Mouse (Mus musculus) gastrocnemius, postnatal 14 days (tissue): Measurements from ENCODE around the gene Mkks. TPM values are rescaled to one million over a fixed set of nuclear protein-coding genes. Genes with fewer than 3 reads are reported as not detected.
"Not testable (repeated sequence)": the region's sequence is repeated elsewhere in the genome, so short reads cannot be mapped to it uniquely, and the experiment has no call there.

Experiments used
- DNase-seq: peaks from one replicate; pipeline ENCODE4 v3.0.0; 2021; ENCODE audit warnings: mixed read lengths
- intact Hi-C: fragments of 180-260 bp; cut with DNase I; formaldehyde crosslinking; loops from one replicate; pipeline ENCODE4 v1.15.1; 2025; ENCODE audit warnings: low total_unique reads
- long read RNA-seq, 2 experiments: library from polyadenylated mRNA; stranded (forward); transcript quantifications; one replicate each; pipeline ENCODE4 v2.0.0; 2021
- total RNA-seq, 2 experiments: library from RNA; stranded (reverse); gene quantifications; 2 replicates each; pipeline ENCODE4 v1.2.3; 2021

Mkks gene
- 10 to 100 TPM; 16.2 to 23.4 TPM for total RNA-seq
- long read RNA-seq, experiment 1, transcript Mkks-202 (6 exons, 3,178 nt) = major isoform, 7 of 10 reads
- long read RNA-seq, experiment 1, partial matches to known transcripts = 3 of 10 reads
- long read RNA-seq, experiment 1, other reads (novel, unspliced or antisense) = 0 of 10 reads
- long read RNA-seq, experiment 2, transcript Mkks-202 (6 exons, 3,178 nt) = major isoform, 13 of 18 reads
- long read RNA-seq, experiment 2, partial matches to known transcripts = 1 of 18 reads
- long read RNA-seq, experiment 2, other reads (novel, unspliced or antisense) = 4 of 18 reads

GRCm38 (mm10) chr2:136891068-136891950 is at the start of gene Mkks, which contains the start of the genes Slx4ip and AL731706.1:
Mkks (minus strand) TSS chr2:136891389.
Slx4ip (plus strand) TSS chr2:136891218.
AL731706.1 (minus strand) TSS chr2:136891389.
- peak; percentile 98 for DNase-seq
- intact Hi-C loops = no loop called here

GRCm38 (mm10) chr2:136938249-136938648 is 47.1 kb upstream of the Mkks start:
- intact Hi-C loops = no loop called here
- no peak for DNase-seq

- no peak for DNase-seq
- intact Hi-C loops = no loop called here
Observed at GRCm38 (mm10) chr2:136936391-136937288, 45.5 kb upstream of the Mkks start.

- intact Hi-C loops = no loop called here
- no peak for DNase-seq
Observed at GRCm38 (mm10) chr2:136921003-136921408, 29.8 kb upstream of the Mkks start.

GRCm38 (mm10) chr2:136920257-136920993 is 29.2 kb upstream of the Mkks start:
- intact Hi-C loops = no loop called here

GRCm38 (mm10) chr2:136919433-136919832 is 28.2 kb upstream of the Mkks start:
- DNase-seq = no peak
- intact Hi-C loops = loop anchor here (5.0 to 10.0 kb wide), 3 partner anchors 175 to 1023 kb away; no protein-coding TSS in a partner anchor

More at GRCm38 (mm10) chr2:136920257-136920993, 29.2 kb upstream of the Mkks start:
- DNase-seq = no peak

- DNase-seq = no peak
- intact Hi-C loops = loop anchor here (10.0 kb wide), 2 partner anchors 180 to 820 kb away; no protein-coding TSS in a partner anchor
Observed at GRCm38 (mm10) chr2:136914334-136914902, 23.2 kb upstream of the Mkks start.

- intact Hi-C loops = loop anchor here (10.0 kb wide), 2 partner anchors 182 to 822 kb away; no protein-coding TSS in a partner anchor
- no peak for DNase-seq
Observed at GRCm38 (mm10) chr2:136913021-136913420, 21.8 kb upstream of the Mkks start.

GRCm38 (mm10) chr2:136911958-136912411 is 20.8 kb upstream of the Mkks start:
- DNase-seq = no peak
- intact Hi-C loops = loop anchor here (10.0 kb wide), 2 partner anchors 183 to 823 kb away; no protein-coding TSS in a partner anchor

GRCm38 (mm10) chr2:136909298-136909697 is 18.1 kb upstream of the Mkks start:
- DNase-seq = no peak
- intact Hi-C loops = no loop called here

GRCm38 (mm10) chr2:136908596-136908995 is 17.4 kb upstream of the Mkks start:
- intact Hi-C loops = no loop called here
- no peak for DNase-seq

GRCm38 (mm10) chr2:136896131-136896530 is 4.9 kb upstream of the Mkks start:
- intact Hi-C loops = no loop called here
- DNase-seq = no peak

GRCm38 (mm10) chr2:136894494-136894893 is 3.3 kb upstream of the Mkks start:
- DNase-seq = no peak
- intact Hi-C loops = no loop called here

- intact Hi-C loops = no loop called here
Observed at GRCm38 (mm10) chr2:136891951-136892371, 772 bp upstream of the Mkks start.

GRCm38 (mm10) chr2:136890716-136891067 is 497 bp downstream of the Mkks start:
- DNase-seq, intact Hi-C loops: not testable (repeated sequence)

More at GRCm38 (mm10) chr2:136891951-136892371, 772 bp upstream of the Mkks start:
- peak; percentile 93 for DNase-seq

- intact Hi-C loops = loop anchor here (10.0 kb wide), 1 partner anchor 402 kb away; no protein-coding TSS in a partner anchor
- peak; percentile 29 for DNase-seq
Observed at GRCm38 (mm10) chr2:136886846-136887245, 4.3 kb downstream of the Mkks start.

GRCm38 (mm10) chr2:136885579-136885978 is 5.6 kb downstream of the Mkks start, which contains the start of gene AL731706.2:
AL731706.2 (minus strand) TSS chr2:136885679.
- intact Hi-C loops = loop anchor here (10.0 kb wide), 1 partner anchor 401 kb away; no protein-coding TSS in a partner anchor
- no peak for DNase-seq
